Mouse (Mus musculus) kidney, adult 2 months (tissue): ENCODE measurements around the gene AL732309.1. TPM values are rescaled to one million over a fixed set of nuclear protein-coding genes. Genes with fewer than 3 reads are reported as not detected.

Source experiments
- DNase-seq: peaks from one replicate; pipeline ENCODE4 v3.0.0; 2021
- H3K27ac ChIP-seq: fragments of 200-500 bp; 2 replicates; pipeline ENCODE4 v1.5.1; 2012; ENCODE audit warnings: low read depth, low read length, control low read depth, inconsistent platforms; ENCODE audit not compliant: insufficient read depth
- H3K27me3 ChIP-seq: fragments of 200-500 bp; replicated peaks from 2 replicates; pipeline ENCODE4 v1.6.1; 2012; ENCODE audit warnings: mild to moderate bottlenecking, moderate library complexity, low read length, inconsistent platforms; ENCODE audit not compliant: control insufficient read depth, insufficient read depth
- H3K36me3 ChIP-seq: fragments of 200-500 bp; 2 replicates; pipeline ENCODE4 v1.6.1; 2012; ENCODE audit warnings: mild to moderate bottlenecking, moderate library complexity, low read length, inconsistent platforms; ENCODE audit not compliant: control insufficient read depth, insufficient read depth
- H3K4me1 ChIP-seq: fragments of 200-500 bp; 2 replicates; pipeline ENCODE4 v1.6.1; 2011; ENCODE audit warnings: low read length; ENCODE audit not compliant: control insufficient read depth, insufficient read depth
- H3K4me3 ChIP-seq: fragments of 200-500 bp; 2 replicates; pipeline ENCODE4 v1.5.1; 2011; ENCODE audit warnings: mild to moderate bottlenecking, low read depth, low read length, control low read depth; ENCODE audit not compliant: insufficient read depth
- CTCF ChIP-seq: fragments of 200-500 bp; conservative IDR thresholded peaks from 2 replicates; pipeline ENCODE4 v1.5.1; 2011; ENCODE audit warnings: low read depth, mild to moderate bottlenecking, control low read depth, low read length, moderate library complexity, mixed read lengths; ENCODE audit not compliant: insufficient read depth, insufficient read length
- POLR2A ChIP-seq: fragments of 200-500 bp; IDR thresholded peaks from one replicate; pipeline ENCODE4 v1.6.1; 2011; ENCODE audit warnings: low read depth, low read length, control low read depth
- WGBS: fragments of 180-500 bp; shearing (Covaris S2); methylation state at CpG from one replicate; pipeline ENCODE4 v1.1.7; 2018; 5-methylcytosine and 5-hydroxymethylcytosine counted together
- polyA plus RNA-seq: library from polyadenylated mRNA; depleted of rRNA; stranded (reverse); fragments of >200 nt; gene quantifications from 2 replicates; pipeline ENCODE4 v1.2.3, GENCODE M21; 2012

AL732309.1 gene
- polyA plus RNA-seq, 1 experiment, result 13.0 TPM

GRCm38 (mm10) chr2:25290101-25290815, 43.6 kb upstream of the AL732309.1 start:
- H3K4me1 ChIP-seq, result peaks cover 8% of the 10 kb centered on the region
- TF ChIP-seq POLR2A (no peak), CTCF (no peak)
- peak overlapping the region; percentile 5; the same call in 1 of the 2 replicates for H3K4me3 ChIP-seq
- H3K27me3 ChIP-seq, result no peaks in the 10 kb centered on the region; the same call in 1 of the 2 replicates
- H3K27ac ChIP-seq, result no peak overlapping the region
- peak; percentile 52 for DNase-seq
- WGBS, result 1% methylated on average over 54 of the region's 54 CpGs
- H3K36me3 ChIP-seq, result no peaks in the 10 kb centered on the region

- TF ChIP-seq CTCF, result no peak
- TF ChIP-seq POLR2A, result no peak
- peak; percentile 91 for DNase-seq
- Histone ChIP-seq H3K27me3 (no peaks in the 10 kb centered on the region; the same call in 1 of the 2 replicates), H3K36me3 (no peaks in the 10 kb centered on the region), H3K4me1 (peaks cover 8% of the 10 kb centered on the region), H3K4me3 (peak within 1 kb of the TSS; percentile 5; the same call in 1 of the 2 replicates), H3K27ac (no peak within 1 kb of the TSS)
- 5% methylated on average over 11 of the region's 11 CpGs for WGBS
Observed at GRCm38 (mm10) chr2:25289651-25290050, 43.0 kb upstream of the AL732309.1 start, which contains the start of gene Lrrc26. Gene Lrrc26 (plus strand): TSS chr2:25289915.

- no peak for DNase-seq
- H3K27me3 ChIP-seq, result no peaks in the 10 kb centered on the region; the same call in 1 of the 2 replicates
- H3K4me3 ChIP-seq, result no peak overlapping the region
- WGBS, result 91% methylated on average over 7 of the region's 7 CpGs
- peaks cover 8% of the 10 kb centered on the region for H3K4me1 ChIP-seq
- TF ChIP-seq CTCF (no peak), POLR2A (no peak)
- no peak overlapping the region for H3K27ac ChIP-seq
- no peaks in the 10 kb centered on the region for H3K36me3 ChIP-seq
Observed at GRCm38 (mm10) chr2:25288734-25289345, 42.2 kb upstream of the AL732309.1 start.

- no peak within 1 kb of the TSS for H3K4me3 ChIP-seq
- H3K36me3 ChIP-seq, result no peaks in the 10 kb centered on the region; the same call in 1 of the 2 replicates
- H3K27me3 ChIP-seq, result no peaks in the 10 kb centered on the region; the same call in 1 of the 2 replicates
- WGBS, result 88% methylated on average over 6 of the region's 6 CpGs
- DNase-seq, result no peak
- H3K4me1 ChIP-seq, result peaks cover 8% of the 10 kb centered on the region
- no peak for TF ChIP-seq CTCF
- no peak for TF ChIP-seq POLR2A
- peak within 1 kb of the TSS; percentile 63 for H3K27ac ChIP-seq
Observed at GRCm38 (mm10) chr2:25287927-25288649, 41.4 kb upstream of the AL732309.1 start, which contains the start of gene Tmem210. Gene Tmem210 (plus strand): TSS chr2:25288145.

GRCm38 (mm10) chr2:25286837-25287636, 40.4 kb upstream of the AL732309.1 start:
- Histone ChIP-seq H3K36me3 (no peaks in the 10 kb centered on the region; the same call in 1 of the 2 replicates), H3K4me1 (peaks cover 8% of the 10 kb centered on the region), H3K27ac (peak overlapping the region; percentile 69), H3K4me3 (no peak overlapping the region), H3K27me3 (no peaks in the 10 kb centered on the region; the same call in 1 of the 2 replicates)
- TF ChIP-seq CTCF (no peak), POLR2A (no peak)
- 27% methylated on average over 7 of the region's 7 CpGs for WGBS
- peak; percentile 60 for DNase-seq

- Histone ChIP-seq H3K27me3 (no peaks in the 10 kb centered on the region), H3K4me1 (peaks cover 8% of the 10 kb centered on the region), H3K36me3 (no peaks in the 10 kb centered on the region; the same call in 1 of the 2 replicates), H3K4me3 (no peak overlapping the region), H3K27ac (peak overlapping the region; percentile 69)
- WGBS, result 74% methylated on average over 1 of the region's 1 CpGs
- no peak for DNase-seq
- no peak for TF ChIP-seq CTCF
Observed at GRCm38 (mm10) chr2:25286314-25286713, 39.7 kb upstream of the AL732309.1 start.
